Mouse (Mus musculus) left cerebral cortex, postnatal 14 days (tissue): ENCODE results near the gene Myo19. TPM values are rescaled to one million over a fixed set of nuclear protein-coding genes. Genes with fewer than 3 reads are reported as not detected.
A peak's percentile ranks its signal among the peaks of the same experiment; 100 is the strongest.

ENCODE experiments used
- DNase-seq, 2 experiments: peaks; one replicate each; pipeline ENCODE4 v3.0.0; 2021 to 2022; ENCODE audit warnings: low spot score in 2 of 2, mixed read lengths in 1 of 2
- intact Hi-C: fragments of 180-260 bp; cut with DNase I; formaldehyde crosslinking; loops from one replicate; pipeline ENCODE4 v1.15.1; 2025
- total RNA-seq, 2 experiments: library from RNA; stranded (reverse); gene quantifications; 2 replicates each; pipeline ENCODE4 v1.2.3; 2021

Myo19 gene
- total RNA-seq, 2 experiments from 2014 or later: 12.3 to 12.8 TPM

GRCm38 (mm10) chr11:84932261-84932660, 52.3 kb downstream of the Myo19 start:
- no peak for DNase-seq
- intact Hi-C loops: no loop called here

- DNase-seq: peak; percentile 67 to 87
- intact Hi-C loops: no loop called here
Observed at GRCm38 (mm10) chr11:84939508-84940053, 59.6 kb downstream of the Myo19 start.

GRCm38 (mm10) chr11:84940140-84940539, 60.2 kb downstream of the Myo19 start:
- intact Hi-C loops: no loop called here
- peak in 1 of 2 experiments; percentile 59 for DNase-seq

GRCm38 (mm10) chr11:84943948-84944347, 64.0 kb downstream of the Myo19 start:
- intact Hi-C loops: no loop called here
- DNase-seq: no peak

GRCm38 (mm10) chr11:84944639-84945435, 64.9 kb downstream of the Myo19 start:
- intact Hi-C loops: no loop called here

GRCm38 (mm10) chr11:84945841-84946240, 65.9 kb downstream of the Myo19 start:
- intact Hi-C loops: no loop called here
- DNase-seq: no peak

More at GRCm38 (mm10) chr11:84944639-84945435, 64.9 kb downstream of the Myo19 start:
- no peak for DNase-seq

- intact Hi-C loops: no loop called here
- no peak for DNase-seq
Observed at GRCm38 (mm10) chr11:84947206-84947605, 67.3 kb downstream of the Myo19 start.

- no peak for DNase-seq
- intact Hi-C loops: no loop called here
Observed at GRCm38 (mm10) chr11:84948114-84948513, 68.2 kb downstream of the Myo19 start.

GRCm38 (mm10) chr11:84948526-84948925, 68.6 kb downstream of the Myo19 start:
- intact Hi-C loops: no loop called here
- DNase-seq: no peak

- no peak for DNase-seq
- intact Hi-C loops: no loop called here
Observed at GRCm38 (mm10) chr11:84952611-84953010, 72.7 kb downstream of the Myo19 start.

- intact Hi-C loops: no loop called here
- no peak for DNase-seq
Observed at GRCm38 (mm10) chr11:84956400-84956799, 76.5 kb downstream of the Myo19 start.

- no peak for DNase-seq
- intact Hi-C loops: no loop called here
Observed at GRCm38 (mm10) chr11:84957171-84957570, 77.2 kb downstream of the Myo19 start.

GRCm38 (mm10) chr11:84957591-84958270, 77.8 kb downstream of the Myo19 start, which contains the start of gene Car4:
Car4 (plus strand) TSS chr11:84957786.
- peak in 1 of 2 experiments; percentile 28 for DNase-seq

GRCm38 (mm10) chr11:84958271-84958630, 78.3 kb downstream of the Myo19 start:
- DNase-seq: no peak
- intact Hi-C loops: no loop called here

More at GRCm38 (mm10) chr11:84957591-84958270, 77.8 kb downstream of the Myo19 start, which contains the start of gene Car4:
- intact Hi-C loops: no loop called here

- intact Hi-C loops: no loop called here
- DNase-seq: no peak
Observed at GRCm38 (mm10) chr11:84959181-84959580, 79.2 kb downstream of the Myo19 start.

- intact Hi-C loops: no loop called here
- no peak for DNase-seq
Observed at GRCm38 (mm10) chr11:84959701-84960181, 79.8 kb downstream of the Myo19 start.

- DNase-seq: no peak
- intact Hi-C loops: no loop called here
Observed at GRCm38 (mm10) chr11:84960291-84960690, 80.3 kb downstream of the Myo19 start.

- DNase-seq: no peak
- intact Hi-C loops: no loop called here
Observed at GRCm38 (mm10) chr11:84960780-84961179, 80.8 kb downstream of the Myo19 start.
